Mouse (Mus musculus) cerebellum, adult 9-10 months (tissue): ENCODE results near the gene Uhrf1bp1.
A peak's percentile ranks its signal among the peaks of the same experiment; 100 is the strongest.
"Not testable (repeated sequence)": the region's sequence is repeated elsewhere in the genome, so short reads cannot be mapped to it uniquely, and the experiment has no call there.

Experiments used
- DNase-seq: peaks from one replicate; pipeline ENCODE4 v3.0.0; 2022

Gene Uhrf1bp1

DNA sequence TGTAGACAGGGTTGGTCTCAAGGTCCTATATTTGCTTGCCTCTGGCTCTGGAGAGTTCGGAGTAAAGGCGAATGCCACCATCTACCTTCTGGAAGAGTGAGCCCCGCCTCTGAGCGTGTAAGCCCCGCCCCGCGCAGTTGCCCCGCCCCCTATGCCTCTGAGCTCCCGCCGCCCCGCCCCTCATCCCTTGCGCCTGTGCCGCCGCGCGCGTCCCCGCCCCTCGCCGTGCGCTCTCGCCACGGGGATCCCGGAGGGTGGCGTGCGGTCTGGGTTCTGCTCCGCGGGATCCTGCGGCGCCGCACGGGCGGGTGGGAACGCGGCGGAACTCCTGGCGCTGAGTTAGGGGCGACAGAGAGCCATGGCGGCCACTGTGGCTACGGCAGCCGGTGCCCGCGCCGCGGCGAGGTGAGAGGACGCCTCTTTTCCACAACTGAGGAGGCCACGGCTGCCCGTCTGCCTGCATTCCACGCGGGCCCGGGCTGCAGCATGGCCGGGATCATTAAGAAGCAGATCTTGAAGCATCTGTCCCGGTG lies at the start of gene Uhrf1bp1:
Gene Uhrf1bp1 (plus strand): TSS at position 177 of the 533 bp plus-strand sequence.
- peak; percentile 73 for DNase-seq

DNA sequence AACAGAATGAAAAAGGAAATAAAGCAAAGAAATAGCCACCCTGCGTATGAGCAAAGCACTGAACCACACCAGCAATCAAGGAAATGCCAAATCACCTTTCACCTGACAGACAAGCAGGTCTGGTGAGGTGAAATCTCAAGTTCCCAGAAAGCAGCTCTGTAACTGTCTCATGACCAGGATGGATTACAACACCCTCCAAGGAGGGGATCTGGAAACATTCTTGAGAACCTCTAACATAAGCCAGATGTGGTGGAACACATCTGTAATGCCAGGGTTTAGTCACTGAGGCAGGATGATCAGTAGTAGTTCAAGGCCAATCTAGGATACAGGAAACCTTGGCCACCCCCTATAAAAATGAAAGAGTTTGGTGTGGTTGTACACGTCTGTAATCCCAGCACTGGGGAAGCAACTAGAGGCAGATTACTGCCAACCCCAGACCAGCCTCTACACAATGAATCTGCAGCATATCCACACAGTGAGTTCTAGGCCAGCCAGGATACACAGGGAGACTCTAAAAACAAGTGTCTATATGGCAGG lies 48.6 kb upstream of the Uhrf1bp1 start:
- DNase-seq = no peak

DNA sequence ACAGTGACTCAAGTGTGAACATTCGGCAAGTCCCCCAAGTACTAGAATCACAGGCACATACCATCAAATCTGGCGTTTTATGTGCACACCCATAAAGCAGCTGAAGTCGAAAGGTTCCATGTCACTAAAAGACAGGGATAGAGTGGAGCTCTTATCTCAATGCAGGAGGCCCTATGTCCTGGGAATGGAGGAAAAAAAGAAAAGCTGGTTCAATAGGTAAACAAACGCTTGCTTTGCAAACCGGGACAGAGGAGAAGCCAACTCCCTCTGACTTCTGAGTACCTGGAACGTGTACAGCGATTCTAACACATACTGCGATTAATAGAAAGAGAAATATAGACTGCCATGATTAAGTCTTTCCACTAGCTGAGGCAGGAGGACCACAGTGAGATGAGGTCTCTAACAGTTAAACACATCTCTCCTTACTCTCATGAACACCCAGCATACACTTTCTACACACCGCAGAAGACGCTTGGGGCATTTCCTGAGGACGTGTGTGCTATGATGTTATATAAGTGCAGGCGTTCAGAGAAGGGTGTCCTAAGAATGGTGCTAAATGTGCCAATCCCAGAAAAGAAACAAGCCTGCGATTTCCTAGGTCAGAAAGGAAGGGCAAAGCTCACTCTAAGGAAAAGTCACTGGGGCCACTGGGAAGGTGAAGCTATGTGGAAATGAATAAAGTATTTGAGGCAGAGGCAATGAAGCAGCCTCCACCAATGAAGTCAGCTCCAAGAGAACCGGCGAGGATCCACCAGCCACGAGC lies 45.5 kb upstream of the Uhrf1bp1 start:
- no peak for DNase-seq

DNA sequence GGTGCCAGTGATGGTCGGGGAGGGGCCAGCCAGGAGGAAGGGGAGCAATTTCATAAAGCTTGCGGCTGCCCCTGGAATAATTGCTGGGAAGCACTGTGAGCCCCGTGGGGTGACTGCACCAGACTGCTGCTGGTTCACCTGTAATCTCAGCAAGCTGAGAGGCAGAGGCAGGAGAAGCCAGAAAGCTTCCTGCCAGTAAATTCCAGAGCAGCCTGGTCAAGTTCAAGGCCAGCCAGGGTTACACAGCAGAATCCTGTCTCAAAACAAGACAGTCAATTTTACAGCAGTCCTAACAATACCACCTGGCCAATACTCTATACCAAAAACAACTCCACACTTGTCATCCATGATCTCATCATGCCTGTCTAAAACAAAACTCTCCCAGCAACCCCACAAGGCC lies 44.3 kb upstream of the Uhrf1bp1 start:
- DNase-seq = no peak

DNA sequence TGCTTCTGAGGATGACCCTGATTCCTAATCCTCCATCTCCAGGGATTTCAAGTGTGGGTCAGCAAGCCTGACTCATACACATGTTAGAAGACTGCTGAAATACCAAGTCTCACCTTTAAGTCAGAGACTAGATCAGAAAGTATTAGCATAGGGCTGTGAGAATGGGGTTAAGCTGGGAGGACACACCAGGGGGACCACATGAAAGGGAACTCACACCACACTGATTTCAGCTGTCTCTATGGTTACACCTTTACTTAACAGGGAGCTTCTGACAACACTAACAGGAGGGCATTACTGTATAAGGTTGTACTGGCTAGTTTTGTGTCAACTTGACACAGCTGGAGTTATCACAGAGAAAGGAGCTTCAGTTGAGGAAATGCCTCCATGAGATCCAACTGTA lies 41.6 kb upstream of the Uhrf1bp1 start:
- DNase-seq = no peak

DNA sequence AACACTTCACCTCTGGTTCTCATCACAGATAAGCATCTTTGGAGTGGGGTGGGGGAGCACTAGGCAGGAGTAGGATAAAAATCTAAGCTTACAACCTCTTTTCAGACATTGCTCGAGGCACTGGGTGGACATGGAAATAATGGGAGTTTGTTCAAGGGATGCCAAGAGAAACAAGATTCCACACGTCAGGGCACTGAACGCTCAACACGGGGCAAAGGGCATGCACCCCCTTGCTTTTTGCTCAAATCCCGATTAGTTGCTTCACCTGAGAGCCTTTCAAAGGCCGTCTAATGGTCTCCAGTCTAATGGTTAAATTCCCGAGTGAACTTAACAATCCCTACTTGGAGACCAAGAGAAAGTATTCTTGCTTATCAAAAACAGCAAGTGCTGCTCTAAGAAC lies 37.2 kb upstream of the Uhrf1bp1 start:
- DNase-seq = no peak

DNA sequence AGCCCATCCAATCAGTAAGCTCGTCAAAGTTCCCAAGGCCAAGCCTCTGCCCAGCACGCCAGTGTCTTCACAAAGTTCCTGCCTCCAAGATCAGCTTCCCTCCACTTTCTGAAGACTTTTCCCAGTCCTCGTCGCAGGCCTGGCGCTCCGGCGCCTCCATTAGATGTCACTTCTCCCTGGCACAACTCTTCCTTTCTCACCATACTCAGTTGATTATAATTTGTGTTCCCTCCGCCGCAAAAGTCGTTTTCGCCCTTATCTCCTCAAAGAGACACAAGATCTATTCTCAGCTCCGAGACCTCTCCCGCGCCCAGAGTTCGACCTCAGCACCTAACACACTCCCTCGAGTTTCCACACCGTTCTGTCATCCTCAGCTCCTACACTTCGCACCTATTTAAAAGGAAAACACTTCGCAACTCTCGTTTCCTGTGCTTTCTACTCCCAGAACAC lies 36.7 kb upstream of the Uhrf1bp1 start:
- no peak for DNase-seq

DNA sequence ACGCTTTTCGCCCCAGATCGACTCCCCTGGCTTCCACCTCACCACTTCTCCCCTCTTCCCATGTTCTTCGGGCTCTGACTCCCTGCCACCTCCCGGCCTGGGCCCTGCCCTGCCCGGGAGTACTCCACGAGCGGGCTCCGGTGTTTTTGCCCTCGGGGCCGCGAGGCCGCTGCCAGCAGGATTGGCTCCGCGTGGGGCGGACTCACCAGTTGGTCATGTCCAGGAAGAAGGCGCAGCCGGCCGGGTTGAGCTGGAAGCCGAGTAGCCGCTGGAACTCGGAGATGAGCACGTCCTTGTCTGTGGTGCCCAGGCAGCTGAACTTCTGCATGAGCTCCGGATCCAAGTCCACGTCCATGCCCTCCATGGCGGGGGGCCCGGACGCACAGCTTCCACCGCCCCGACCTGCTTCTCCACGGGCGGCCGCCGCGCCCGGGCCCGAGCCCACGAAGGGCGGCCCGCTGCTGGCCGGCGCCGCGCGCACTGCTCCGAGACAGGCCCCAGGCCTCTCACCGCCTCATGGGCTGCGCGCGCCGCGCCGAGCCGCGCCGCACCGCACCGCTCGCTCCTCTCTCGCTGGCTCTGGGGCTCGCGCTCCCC lies 36.2 kb upstream of the Uhrf1bp1 start:
- DNase-seq = peak; percentile 74

DNA sequence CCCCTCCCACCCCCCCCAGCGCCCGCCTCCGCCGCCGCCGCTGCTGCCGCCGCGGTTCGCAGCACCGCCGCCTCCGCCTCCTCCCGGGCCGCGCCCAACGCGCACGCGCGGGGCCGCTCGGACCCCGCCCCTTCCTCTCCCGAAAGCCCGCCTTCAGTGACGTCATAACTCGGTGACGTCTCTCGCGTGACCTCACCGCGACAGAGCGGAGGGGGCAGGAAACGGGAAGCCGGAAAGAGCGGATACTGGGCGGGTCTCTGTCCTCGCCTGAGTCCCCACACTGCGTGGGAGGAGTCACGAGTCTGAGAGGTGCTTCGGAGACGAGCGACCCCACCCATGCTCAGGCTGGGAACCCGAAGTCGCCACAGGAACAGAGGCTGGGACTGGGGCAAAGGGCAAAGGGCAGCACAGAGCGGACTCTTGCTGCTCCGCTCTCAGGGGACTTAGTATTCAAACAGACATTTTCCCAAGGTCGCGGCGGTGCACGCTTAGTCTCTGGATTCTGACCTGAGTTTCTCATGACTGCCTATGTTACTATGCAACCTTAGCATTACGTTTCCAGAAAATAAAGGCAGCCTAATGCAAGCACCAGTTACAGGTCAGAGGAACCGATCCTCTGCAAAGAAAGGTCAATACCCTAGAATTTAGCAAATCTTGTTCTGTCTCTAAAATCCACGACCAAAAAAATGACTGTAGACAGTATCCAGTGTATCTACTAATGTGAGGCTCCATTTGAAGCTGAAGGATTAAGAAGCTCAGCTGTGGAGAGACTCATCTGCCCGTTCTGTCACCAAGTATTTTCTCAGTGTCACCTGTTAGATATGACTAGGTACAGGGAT lies 35.5 kb upstream of the Uhrf1bp1 start, which contains the start of gene D17Wsu92e:
Gene D17Wsu92e (minus strand): TSS at position 81 of the 839 bp plus-strand sequence.
- DNase-seq = peak; percentile 98

DNA sequence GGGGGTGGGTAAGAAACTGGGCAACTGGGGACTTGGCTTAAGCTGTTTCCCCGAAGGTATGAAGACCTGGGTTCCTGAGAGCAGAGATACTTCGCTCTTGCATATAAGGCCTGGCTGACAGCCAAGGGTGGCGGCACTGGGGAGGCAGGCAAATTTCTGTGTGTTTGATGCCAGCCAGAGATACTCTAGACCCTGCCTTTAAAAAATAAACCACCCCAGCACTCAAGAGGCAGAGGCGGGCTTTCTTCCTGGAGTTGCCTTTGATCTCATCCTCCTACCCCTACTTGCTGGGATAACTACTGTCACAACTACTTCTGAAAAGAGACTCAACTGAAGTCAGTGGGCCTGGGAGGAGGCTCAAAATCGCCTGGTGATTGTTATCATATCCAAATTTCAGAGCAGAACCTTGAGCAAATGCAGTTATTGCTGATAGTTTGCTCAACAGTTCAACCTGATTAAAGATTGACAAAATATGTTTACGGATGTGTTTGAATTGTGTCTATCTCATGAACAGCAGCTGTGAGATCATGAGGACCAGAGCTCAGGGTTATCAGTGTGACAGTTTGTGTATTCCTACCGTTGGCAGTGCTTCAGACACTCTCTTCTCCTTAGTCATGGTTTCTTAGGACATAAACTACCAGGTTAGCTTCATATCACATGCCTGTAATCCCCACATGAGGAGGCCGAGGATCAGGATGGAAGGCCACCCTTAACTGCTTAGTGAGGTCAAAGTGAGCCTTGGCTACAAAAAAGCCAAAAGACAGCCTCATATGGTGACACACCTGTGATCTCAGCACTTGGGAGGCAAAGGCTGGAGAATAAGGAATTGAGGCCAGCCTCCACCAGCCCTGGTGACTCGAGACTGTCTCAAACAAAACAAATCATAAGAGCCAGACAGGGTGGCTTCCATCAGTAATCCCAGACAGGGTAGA lies 34.6 kb upstream of the Uhrf1bp1 start:
- peak; percentile 62 for DNase-seq

DNA sequence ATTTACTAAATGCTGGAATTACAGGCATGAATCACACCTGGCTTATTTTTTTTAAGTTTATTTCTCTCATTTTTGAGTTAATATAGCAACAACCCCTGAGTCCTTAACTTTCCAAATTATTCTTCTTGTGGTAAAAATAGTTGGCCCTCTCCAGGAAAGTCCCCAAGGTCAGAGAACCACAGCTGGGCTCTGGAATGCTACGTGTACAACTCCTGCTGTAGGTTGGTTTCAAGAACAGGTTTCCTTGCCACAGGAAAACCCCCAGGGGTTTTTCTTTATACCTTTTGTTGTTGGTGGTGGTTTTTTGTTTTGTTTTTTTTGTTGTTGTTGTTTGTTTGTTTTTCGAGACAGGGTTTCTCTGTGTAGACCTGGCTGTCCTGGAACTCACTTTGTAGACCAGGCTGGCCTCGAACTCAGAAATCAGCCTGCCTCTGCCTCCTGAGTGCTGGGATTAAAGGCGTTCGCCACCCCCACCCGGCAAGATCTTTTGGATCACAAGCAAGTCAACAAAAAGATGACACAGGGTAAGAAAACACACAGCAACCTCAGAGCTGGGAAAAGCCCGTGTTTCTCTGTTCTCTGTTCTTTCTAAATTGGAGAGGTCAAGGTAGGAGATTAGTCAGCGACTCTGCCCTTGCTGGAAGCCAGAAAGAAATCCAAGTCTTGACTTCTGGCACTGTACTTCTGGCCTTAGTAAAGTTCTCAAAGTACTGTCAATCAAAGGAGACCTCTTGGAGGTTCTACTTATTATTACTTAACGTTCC lies 32.9 kb upstream of the Uhrf1bp1 start:
- DNase-seq = no peak

DNA sequence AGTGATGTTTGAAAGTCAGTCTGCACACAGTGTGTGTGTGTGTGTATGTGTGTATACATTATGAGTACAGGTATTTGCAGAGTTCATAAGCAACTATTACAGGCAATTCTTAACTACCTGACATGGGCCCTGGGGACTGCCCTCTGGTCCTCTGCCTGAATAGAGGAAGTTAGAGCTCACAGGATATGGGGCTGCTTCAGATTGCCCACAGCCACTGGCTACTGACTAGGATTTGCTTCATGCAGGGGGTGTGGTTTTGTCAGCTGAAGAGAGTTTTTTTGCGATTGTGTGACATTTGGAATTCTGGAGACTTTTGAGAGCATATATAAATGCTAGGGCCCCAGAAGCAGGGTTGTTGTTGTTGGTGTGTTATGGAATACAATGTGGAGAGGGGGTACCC lies 31.3 kb upstream of the Uhrf1bp1 start:
- DNase-seq = no peak

DNA sequence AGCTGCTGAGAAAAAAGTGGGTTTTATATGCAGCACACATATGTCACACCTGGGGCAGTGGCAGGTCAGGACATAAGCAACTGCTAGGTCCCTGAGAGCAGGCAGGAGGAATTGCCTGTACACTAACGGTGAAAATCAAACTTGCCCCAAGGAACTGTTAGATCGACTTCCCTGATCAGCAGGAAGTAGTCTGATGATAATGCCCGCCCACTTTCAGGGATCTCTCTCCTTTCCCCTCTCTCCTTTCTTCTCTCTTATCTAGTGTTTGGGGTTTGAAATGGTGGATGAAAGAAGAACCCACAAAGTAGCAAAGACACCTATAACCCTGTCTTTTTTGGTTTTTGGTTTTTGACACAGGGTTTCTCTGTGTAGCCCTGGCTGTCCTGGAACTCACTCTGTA lies 30.7 kb upstream of the Uhrf1bp1 start:
- DNase-seq = no peak

DNA sequence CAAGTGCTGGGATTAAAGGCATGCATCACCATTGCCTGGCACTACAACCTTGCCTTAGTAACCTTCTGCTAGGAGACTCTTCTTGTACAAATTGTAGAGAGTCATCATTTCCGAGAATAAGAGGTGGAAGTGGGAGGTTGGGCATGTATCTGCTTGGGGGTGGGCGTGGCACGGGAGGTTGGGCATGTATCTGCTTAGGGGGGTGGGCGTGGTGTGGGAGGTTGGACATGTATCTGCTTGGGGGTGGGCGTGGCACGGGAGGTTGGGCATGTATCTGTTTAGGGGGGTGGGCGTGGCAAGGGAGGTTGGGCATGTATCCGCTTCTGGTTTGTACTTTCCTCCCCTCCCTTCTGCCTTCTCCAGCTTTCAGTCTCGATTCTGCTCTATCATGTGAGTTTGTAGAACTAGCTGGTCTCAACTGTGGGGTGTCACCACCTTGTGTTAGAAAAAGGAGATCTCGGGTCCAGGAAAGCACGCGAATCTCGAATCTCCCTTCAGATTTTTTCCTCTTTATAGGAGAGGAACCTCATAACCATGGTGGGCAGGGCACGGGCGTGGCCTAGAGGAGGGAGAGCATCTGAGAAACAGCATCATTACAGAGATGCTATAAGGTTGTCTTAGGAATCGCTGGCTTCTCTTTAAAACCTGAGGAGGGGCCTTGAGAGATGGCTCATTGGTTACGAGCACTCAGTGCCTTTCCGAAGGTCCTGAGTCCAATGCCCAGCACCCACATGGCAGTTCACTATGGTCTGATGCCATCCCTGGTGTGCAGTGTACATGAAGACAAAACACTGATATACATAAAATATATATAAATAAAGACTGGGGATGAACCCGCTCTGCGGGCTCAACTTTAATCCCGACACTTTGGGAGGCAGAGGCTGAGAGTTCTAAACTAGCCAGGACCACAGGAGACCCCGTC lies 30.0 kb upstream of the Uhrf1bp1 start:
- DNase-seq = no peak

DNA sequence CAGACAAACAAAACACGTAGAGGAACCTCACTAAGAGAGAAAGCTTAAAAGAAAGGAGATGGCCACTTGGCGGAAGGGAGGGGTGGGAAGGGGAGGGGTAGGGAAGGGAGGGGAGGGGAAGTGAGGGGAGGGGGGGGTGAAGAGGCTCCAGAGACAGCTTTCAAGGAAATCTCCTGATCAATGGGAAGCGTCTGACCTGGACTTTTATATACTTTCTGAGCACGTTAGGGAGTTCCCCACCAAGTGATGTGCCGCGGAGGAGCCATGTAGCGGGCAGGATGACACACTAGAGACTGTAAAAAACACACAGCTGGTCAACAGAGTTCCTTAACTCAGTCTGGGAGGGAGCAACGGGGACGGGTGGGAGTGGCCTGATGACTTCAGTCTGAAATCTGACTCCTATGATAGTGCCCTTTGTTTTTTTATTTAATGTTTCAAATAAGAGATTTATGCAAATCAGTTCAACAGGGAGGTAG lies 29.3 kb upstream of the Uhrf1bp1 start:
- DNase-seq = no peak

DNA sequence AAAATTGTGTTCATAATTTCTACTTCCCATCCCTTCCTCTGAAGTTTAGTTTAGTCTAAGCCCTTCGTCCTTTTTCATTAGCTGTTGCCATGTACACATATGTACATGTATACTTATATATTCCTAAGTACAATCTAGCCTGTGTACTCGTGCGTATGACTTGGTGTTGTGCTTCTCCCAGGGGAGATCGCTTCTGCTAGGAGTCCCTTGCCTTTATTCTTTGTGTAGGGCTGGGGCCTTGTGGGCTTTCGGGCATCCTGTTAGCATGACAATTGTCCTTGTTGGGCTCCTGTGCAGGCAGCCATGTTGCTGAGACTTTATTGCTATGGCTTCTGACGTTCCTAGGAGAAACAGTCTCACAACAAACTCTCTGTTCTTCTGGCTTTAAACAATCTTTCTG lies 28.7 kb upstream of the Uhrf1bp1 start:
- no peak for DNase-seq

DNA sequence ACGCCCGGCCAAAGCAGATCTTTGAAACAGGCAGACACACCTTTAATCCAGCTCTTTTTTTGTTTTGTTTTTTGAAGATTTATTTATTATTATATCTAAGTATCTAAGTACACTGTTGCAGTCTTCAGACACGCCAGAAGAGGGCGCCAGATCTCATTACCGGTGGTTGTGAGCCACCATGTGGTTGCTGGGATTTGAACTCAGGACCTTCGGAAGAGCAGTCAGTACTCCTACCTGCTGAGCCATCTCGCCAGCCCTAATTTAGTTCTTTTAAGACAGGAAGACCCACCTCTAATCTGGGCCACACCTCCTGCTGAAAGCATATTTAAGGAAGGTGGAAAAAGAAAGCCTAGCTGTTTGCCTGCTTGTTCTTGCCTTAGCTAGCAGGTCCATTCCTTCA lies 25.8 kb upstream of the Uhrf1bp1 start:
- no peak for DNase-seq

DNA sequence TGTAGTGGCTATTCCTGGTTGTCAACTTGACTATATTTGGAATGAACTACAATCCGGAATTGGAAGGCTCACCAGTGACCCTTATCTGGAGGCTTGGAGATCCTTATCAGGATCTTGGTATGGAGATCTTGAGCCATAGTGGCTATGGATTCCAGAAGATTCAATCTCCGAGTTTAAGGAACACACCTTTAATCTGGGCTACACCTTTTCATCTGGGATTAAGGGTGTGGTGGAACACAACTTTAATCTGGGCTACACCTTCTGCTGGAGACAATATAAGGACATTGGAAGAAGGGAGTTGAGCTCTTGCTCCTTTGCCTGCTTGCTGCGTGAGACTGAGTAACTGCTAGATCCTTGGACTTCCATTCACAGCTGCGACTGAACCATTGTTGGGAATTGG lies 18.4 kb upstream of the Uhrf1bp1 start, which contains the start of gene Snrpc:
Gene Snrpc (plus strand): TSS at position 301 of the 400 bp plus-strand sequence.
- not testable (repeated sequence) for DNase-seq

DNA sequence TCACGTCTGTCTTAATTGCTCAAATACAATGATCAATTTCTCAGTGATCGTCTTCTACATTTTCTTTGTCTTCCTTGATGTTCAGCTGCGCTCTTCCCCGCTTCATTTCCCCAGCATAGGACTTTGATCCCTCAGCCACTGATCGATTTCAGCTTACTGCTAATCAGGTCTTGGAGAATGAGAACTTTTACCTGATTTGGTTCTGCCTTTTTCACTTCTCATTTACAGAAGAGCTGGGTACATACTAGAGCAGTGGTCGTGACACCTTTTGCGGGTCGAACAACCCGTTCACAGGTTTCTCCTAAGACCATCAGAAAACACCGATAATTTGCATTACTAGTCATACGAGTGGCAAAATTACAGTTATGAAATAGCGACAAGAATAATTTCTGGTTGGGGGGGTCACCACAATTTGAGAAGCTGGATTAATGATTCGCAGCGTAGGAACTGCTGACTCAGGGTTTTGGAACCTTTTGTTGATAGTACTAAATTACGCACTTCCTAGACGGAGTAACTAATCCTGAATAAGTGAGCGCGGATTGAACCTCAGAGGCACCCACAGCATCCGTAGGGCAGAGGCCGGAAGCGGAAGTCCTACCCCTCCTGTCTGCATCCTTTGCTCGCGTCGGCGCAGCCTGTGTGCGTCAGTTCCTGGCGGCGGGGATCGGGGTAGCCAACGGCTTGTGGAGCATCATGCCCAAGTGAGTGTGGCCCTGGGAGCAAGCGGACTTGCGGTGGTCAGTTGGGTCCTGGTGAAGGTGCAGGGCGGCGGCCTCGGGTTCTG lies 16.6 kb upstream of the Uhrf1bp1 start:
- peak; percentile 97 for DNase-seq
